Mouse (Mus musculus): ENCODE data around the gene Ptpn12. TPM values are rescaled to one million over a fixed set of nuclear protein-coding genes. Genes with fewer than 3 reads are reported as not detected.

Ptpn12 gene
- polyA plus RNA-seq (2011; ENCODE audit: insufficient read length, low read depth, missing spikeins), result 93.5 and 96.4 TPM in 2 replicates

DNA sequence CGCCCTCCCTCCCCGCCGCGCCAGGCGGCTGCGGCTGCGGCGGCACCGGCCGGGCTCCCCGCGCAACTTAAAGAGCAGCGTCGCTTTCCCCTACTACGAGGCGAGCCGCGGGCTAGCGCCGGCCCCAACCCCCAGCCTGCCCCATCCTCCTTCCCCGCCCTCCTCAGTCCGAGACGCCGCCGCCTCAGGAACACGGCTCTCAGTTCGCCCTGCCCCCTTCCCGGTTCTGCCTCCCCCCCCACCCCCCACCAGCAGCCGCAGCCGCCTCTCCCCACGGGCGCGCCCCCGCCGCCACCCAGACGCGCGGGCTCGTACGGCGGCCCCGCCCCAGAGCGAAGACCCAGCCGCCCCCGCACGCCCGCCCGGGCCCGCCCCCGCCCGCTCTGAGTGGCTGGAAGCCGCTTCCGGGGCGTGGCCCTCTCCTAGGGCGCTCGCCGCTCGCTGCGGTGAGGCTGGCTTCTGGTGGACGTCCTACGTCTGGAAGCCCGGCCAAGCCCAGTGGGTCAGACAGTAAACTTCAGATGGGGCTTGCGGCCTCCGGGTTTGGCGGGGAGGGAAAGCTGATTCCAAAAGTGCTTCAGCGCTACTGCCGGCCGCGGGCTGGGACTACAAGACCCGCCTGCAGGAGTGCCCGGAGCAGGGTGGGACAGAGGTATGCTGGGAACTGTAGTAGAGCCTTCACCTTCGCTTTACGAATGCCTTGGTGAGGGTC lies at the start of gene Ptpn12:
Gene Ptpn12, minus strand, starts transcription at position 92 of the 712 bp plus-strand sequence.
- H3K4me3 ChIP-seq (ENCODE audit: insufficient read depth, low read length), result peak within 1 kb of the TSS; percentile 84
- peaks cover 3% of the 10 kb centered on the region for H3K4me1 ChIP-seq (ENCODE audit: control insufficient read depth, insufficient read depth, low read length)
- TF ChIP-seq POLR2A (IDR thresholded peaks at IDR 0.05; ENCODE audit: low read depth, low read length) (peak; percentile 82), CTCF (IDR thresholded peaks at IDR 0.05; ENCODE audit: borderline replicate concordance, insufficient read depth, low read length) (no peak)

DNA sequence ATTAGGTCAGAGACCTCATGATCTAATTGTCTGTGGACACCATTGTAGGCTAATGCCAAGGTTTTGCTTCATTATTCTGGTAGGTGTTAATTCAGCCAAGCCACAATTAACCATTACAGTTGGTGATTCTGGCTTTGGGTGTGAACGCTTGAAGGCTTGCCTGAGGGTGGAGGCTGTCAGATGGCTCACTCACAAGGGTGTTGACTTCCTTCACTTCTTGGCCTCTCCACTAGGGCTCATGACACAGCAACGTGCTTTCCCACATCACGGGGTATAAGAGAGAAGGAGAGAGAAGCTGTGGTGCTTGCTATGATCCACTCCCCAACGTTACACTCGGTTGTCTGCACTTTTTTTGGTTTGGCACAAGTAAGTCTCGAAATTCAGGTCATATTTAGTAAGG lies 35.5 kb upstream of the Ptpn12 start:
- TF ChIP-seq CTCF (IDR thresholded peaks at IDR 0.05; ENCODE audit: borderline replicate concordance, insufficient read depth, low read length), result no peak
- TF ChIP-seq POLR2A (IDR thresholded peaks at IDR 0.05; ENCODE audit: low read depth, low read length), result no peak
- Histone ChIP-seq H3K4me1 (ENCODE audit: control insufficient read depth, insufficient read depth, low read length) (no peaks in the 10 kb centered on the region), H3K27ac (ENCODE audit: insufficient read depth, low read length) (no peak overlapping the region), H3K4me3 (ENCODE audit: insufficient read depth, low read length) (no peak overlapping the region)

More for the DNA sequence above, at the start of gene Ptpn12:
- H3K27ac ChIP-seq (ENCODE audit: insufficient read depth, low read length), result peak within 1 kb of the TSS; percentile 97

DNA sequence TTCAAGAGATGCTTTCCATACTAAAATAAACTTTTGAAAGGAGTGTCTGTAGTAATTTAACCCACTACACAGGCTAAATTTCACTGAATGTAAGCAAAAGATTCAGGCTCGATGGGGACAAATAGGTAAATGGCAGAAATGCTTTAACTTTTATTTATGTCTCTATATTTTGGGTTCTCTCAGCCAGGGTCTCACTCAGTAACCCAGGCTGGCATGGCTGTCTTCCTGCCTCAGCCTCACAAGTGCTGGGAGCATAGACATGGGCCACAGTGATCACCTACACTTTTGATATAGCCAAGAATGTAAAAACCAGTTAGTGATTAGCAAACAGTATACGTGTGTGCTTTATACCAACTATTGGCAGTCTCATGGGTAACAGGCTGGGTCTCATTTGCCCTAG lies 1.5 kb upstream of the Ptpn12 start:
- TF ChIP-seq CTCF (IDR thresholded peaks at IDR 0.05; ENCODE audit: borderline replicate concordance, insufficient read depth, low read length), result no peak
- H3K4me1 ChIP-seq (ENCODE audit: control insufficient read depth, insufficient read depth, low read length), result no peaks in the 10 kb centered on the region
- H3K27ac ChIP-seq (ENCODE audit: insufficient read depth, low read length), result peak overlapping the region; percentile 97; the same call in 1 of the 2 replicates
- H3K4me3 ChIP-seq (ENCODE audit: insufficient read depth, low read length), result no peak overlapping the region

DNA sequence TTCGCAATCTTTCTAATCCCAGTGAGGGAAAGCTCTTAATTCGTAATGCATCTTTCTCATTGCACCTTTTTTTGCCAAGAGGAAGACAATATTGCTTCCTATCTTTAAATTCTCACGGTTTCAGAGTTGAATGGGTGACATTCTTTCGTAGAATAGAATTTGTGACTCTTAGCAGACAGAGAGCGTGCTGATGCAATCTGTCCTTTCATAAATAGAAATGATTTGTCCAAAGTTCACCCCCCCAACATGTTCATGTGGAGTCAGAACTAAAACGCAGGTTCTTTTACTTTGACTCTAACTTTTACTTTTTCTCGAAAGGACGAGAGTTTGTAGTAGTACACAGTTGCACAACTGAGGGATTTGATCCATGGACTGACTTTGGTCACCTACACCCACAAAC lies 884 bp upstream of the Ptpn12 start:
- TF ChIP-seq CTCF (IDR thresholded peaks at IDR 0.05; ENCODE audit: borderline replicate concordance, insufficient read depth, low read length), result no peak
- TF ChIP-seq POLR2A (IDR thresholded peaks at IDR 0.05; ENCODE audit: low read depth, low read length), result no peak
- H3K4me3 ChIP-seq (ENCODE audit: insufficient read depth, low read length), result peak overlapping the region; percentile 66
- no peaks in the 10 kb centered on the region; the same call in 1 of the 2 replicates for H3K4me1 ChIP-seq (ENCODE audit: control insufficient read depth, insufficient read depth, low read length)
- peak overlapping the region; percentile 97 for H3K27ac ChIP-seq (ENCODE audit: insufficient read depth, low read length)

DNA sequence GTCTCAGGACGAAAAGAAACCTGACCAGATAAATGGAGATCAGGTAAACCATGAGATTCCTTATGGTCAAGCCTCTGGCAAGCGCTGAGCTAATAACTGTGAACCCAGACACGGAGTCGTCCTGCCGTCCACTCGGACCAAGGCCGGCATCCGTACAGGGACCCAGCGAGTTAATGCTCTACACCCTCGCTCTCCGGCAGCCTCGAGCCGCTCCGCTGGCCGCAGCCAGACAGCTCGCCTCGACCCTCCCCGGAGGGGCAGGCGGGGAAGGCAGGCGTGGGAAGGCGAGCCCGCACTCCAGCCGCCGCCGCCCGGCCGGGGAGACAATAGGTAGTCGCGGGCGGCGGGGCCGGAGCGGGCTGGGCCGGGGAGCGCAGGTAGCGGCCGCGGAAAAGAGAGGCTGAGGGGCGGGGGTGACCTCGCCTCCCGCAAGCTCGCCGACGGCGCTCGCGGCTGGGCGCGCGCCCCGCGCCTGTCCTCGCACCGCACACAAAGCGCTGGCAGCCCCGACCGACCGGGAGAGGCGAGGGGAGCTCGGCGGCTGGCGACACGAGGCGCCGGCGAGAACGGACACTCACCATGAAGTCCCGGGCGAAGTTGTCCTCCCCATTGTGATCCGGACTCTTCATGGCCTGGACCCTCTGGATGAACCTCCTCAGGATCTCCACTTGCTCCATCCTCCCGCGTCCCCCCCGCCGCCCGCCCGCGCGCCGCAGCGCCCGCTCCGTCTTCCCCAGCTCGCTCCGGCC lies 466 bp downstream of the Ptpn12 start:
- H3K4me1 ChIP-seq (ENCODE audit: control insufficient read depth, insufficient read depth, low read length), result peaks cover 3% of the 10 kb centered on the region
- peak overlapping the region; percentile 86 for H3K27ac ChIP-seq (ENCODE audit: insufficient read depth, low read length)
- H3K4me3 ChIP-seq (ENCODE audit: insufficient read depth, low read length), result peak overlapping the region; percentile 84
- TF ChIP-seq POLR2A (IDR thresholded peaks at IDR 0.05; ENCODE audit: low read depth, low read length) (no peak), CTCF (IDR thresholded peaks at IDR 0.05; ENCODE audit: borderline replicate concordance, insufficient read depth, low read length) (no peak)

GRCm38 (mm10) chr5:21054472-21055070 lies 1.1 kb downstream of the Ptpn12 start:
- Histone ChIP-seq H3K4me1 (ENCODE audit: control insufficient read depth, insufficient read depth, low read length) (peaks cover 3% of the 10 kb centered on the region), H3K27ac (ENCODE audit: insufficient read depth, low read length) (peak overlapping the region; percentile 86), H3K4me3 (ENCODE audit: insufficient read depth, low read length) (peak overlapping the region; percentile 84)
- TF ChIP-seq POLR2A (IDR thresholded peaks at IDR 0.05; ENCODE audit: low read depth, low read length), result no peak; the same call in 1 of the 2 replicates
- no peak for TF ChIP-seq CTCF (IDR thresholded peaks at IDR 0.05; ENCODE audit: borderline replicate concordance, insufficient read depth, low read length)

DNA sequence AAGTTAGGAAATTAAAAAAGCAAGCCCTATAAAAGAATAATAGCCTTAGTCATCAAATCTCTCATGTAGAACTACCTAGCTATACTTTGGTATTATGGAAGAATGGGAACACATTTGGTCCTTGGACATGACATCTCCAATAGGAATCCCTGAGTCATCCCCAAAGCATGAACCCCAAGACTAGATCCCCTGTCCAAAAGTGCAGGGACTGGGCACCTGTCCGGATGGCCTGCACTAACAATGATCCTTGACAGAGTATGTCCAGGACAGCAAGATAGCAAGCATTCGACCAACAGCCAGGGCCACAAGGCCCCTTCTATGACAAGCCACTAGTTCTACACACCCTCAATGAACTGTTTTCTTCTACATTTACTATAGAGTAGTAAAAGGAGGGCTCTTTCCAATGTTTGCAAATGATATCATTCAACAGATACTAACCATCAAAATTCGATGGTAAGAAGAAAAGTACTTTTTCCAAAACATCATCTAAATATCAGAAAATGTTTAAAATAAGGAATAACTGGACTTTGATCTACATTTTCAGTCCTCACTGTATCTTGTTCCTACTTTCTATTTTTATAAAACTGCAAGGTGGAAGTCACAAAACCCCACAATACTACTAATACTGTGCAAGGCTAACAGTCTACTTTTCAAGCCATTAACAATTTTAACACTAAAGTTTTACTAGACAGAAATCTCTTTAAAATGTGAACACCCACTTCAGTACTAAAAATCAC lies 2.0 kb downstream of the Ptpn12 start:
- TF ChIP-seq CTCF (IDR thresholded peaks at IDR 0.05; ENCODE audit: borderline replicate concordance, insufficient read depth, low read length), result no peak
- no peak for TF ChIP-seq POLR2A (IDR thresholded peaks at IDR 0.05; ENCODE audit: low read depth, low read length)

DNA sequence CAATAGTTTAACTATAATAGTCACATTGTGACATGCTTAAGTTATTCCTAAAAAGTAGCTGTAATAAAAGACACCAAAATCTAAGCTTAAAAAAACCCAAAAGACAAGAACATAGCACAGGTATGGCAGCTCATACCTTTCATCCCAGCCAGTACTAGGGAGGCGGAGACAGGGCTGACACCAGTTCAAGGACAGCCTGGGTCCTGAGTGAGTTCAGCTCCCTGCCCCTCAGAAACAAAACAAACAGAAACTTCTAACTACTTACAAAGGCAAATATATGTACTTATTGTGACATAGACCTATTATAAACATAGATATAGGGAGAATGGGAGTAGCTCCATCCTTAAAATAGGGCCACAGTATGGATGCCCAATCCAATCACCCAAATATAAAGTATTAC lies 3.2 kb downstream of the Ptpn12 start:
- H3K4me1 ChIP-seq (ENCODE audit: control insufficient read depth, insufficient read depth, low read length), result peaks cover 3% of the 10 kb centered on the region
- TF ChIP-seq CTCF (IDR thresholded peaks at IDR 0.05; ENCODE audit: borderline replicate concordance, insufficient read depth, low read length) (no peak), POLR2A (IDR thresholded peaks at IDR 0.05; ENCODE audit: low read depth, low read length) (no peak)
- H3K4me3 ChIP-seq (ENCODE audit: insufficient read depth, low read length), result no peak overlapping the region
- no peak overlapping the region for H3K27ac ChIP-seq (ENCODE audit: insufficient read depth, low read length)

More for the DNA sequence above, 2.0 kb downstream of the Ptpn12 start:
- peak overlapping the region; percentile 23; the same call in 1 of the 2 replicates for H3K27ac ChIP-seq (ENCODE audit: insufficient read depth, low read length)
- peaks cover 3% of the 10 kb centered on the region for H3K4me1 ChIP-seq (ENCODE audit: control insufficient read depth, insufficient read depth, low read length)
- H3K4me3 ChIP-seq (ENCODE audit: insufficient read depth, low read length), result peak overlapping the region; percentile 45

- H3K27ac ChIP-seq (ENCODE audit: insufficient read depth, low read length), result no peak overlapping the region
- no peak overlapping the region for H3K4me3 ChIP-seq (ENCODE audit: insufficient read depth, low read length)
- TF ChIP-seq POLR2A (IDR thresholded peaks at IDR 0.05; ENCODE audit: low read depth, low read length) (no peak), CTCF (IDR thresholded peaks at IDR 0.05; ENCODE audit: borderline replicate concordance, insufficient read depth, low read length) (no peak)
- H3K4me1 ChIP-seq (ENCODE audit: control insufficient read depth, insufficient read depth, low read length), result peaks cover 3% of the 10 kb centered on the region
Observed at GRCm38 (mm10) chr5:21050770-21051122, 5.0 kb downstream of the Ptpn12 start.
